Mouse (Mus musculus) lung, postnatal 0 days (tissue): ENCODE results near the gene Thsd7b.

Experiments
- CTCF ChIP-seq: IDR thresholded peaks from 2 replicates; pipeline ENCODE4 v1.5.1; 2016; ENCODE audit warnings: antibody characterized with exemption, mild to moderate bottlenecking
- EP300 ChIP-seq: IDR thresholded peaks from 2 replicates; pipeline ENCODE4 v1.6.1; 2016; ENCODE audit warnings: antibody characterized with exemption, mild to moderate bottlenecking, control low read depth

DNA sequence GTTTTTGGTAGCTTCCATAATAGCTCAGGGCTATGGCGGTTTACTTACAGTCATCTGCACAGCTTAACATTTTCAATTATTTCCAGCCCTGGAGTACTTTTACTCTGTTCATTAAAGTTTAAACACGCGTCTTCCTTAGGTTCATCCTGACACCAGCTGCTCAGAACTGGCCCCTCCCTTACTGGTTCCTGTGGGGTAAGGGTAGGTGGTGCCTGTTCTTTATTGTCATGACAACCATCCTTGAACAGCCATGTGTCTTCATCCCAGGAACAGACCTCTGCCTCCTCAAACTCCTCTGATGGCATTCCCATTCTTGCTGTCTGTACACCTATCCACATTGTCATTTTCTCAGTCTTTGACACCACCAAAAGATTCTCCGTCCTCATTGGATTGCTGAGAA is 285.0 kb downstream of the Thsd7b start:
- TF ChIP-seq CTCF (no peak), EP300 (no peak)
